Mouse (Mus musculus): ENCODE measurements around the gene Rab44.

GRCm38 (mm10) chr17:29149766-29150165 is 35.8 kb downstream of the Rab44 start:
- no peak for TF ChIP-seq POLR2A (IDR thresholded peaks at IDR 0.05; ENCODE audit: low read depth, low read length)
- TF ChIP-seq CTCF (IDR thresholded peaks at IDR 0.05; ENCODE audit: borderline replicate concordance, insufficient read depth, low read length), result no peak
